Mouse (Mus musculus) forebrain, embryonic 11.5 days (tissue): ENCODE measurements at regions not wholly inside any gene's neighbourhood (a gene's known extent, or its start where the extent isn't known, plus 50 kb on each side); places are given as distances from the start of the nearest gene placed in this dataset.

ENCODE experiments used
- ATAC-seq: fragments of 200-750 bp; cut with Nextera tagmentation; replicated peaks from 2 replicates; pipeline ENCODE4 v1.8.0; 2017; ENCODE audit warnings: moderate TSS enrichment; ENCODE audit not compliant: low FRiP score
- DNase-seq: peaks from one replicate; pipeline ENCODE4 v3.0.0-alpha.2; 2017; ENCODE audit warnings: low spot score
- H3K27ac ChIP-seq: fragments of 300-500 bp; sonication (generic); 2 replicates; pipeline ENCODE4 v1.5.1; 2014; ENCODE audit warnings: low read depth, low read length
- H3K27me3 ChIP-seq: fragments of 300-500 bp; sonication (generic); 2 replicates; pipeline ENCODE4 v1.6.1; 2014; ENCODE audit warnings: mild to moderate bottlenecking, low read length, mixed read lengths; ENCODE audit not compliant: control insufficient read depth, insufficient read depth
- H3K36me3 ChIP-seq: fragments of 300-500 bp; sonication (generic); 2 replicates; pipeline ENCODE4 v1.6.1; 2014; ENCODE audit warnings: mild to moderate bottlenecking, low read length, moderate library complexity, mixed read lengths; ENCODE audit not compliant: control insufficient read depth, insufficient read depth
- H3K4me1 ChIP-seq: fragments of 300-500 bp; sonication (generic); replicated peaks from 2 replicates; pipeline ENCODE4 v1.6.1; 2014; ENCODE audit warnings: low read length, mixed read lengths; ENCODE audit not compliant: control insufficient read depth, insufficient read depth
- H3K4me2 ChIP-seq: fragments of 300-500 bp; sonication (generic); 2 replicates; pipeline ENCODE4 v1.6.1; 2014; ENCODE audit warnings: low read depth, mild to moderate bottlenecking, low read length, moderate library complexity, mixed read lengths; ENCODE audit not compliant: severe bottlenecking
- H3K4me3 ChIP-seq: fragments of 300-500 bp; sonication (generic); 2 replicates; pipeline ENCODE4 v1.5.1; 2014; ENCODE audit warnings: low read depth, low read length
- H3K9ac ChIP-seq: fragments of 300-500 bp; sonication (generic); 2 replicates; pipeline ENCODE4 v1.6.1; 2014; ENCODE audit warnings: low read length
- H3K9me3 ChIP-seq: fragments of 300-500 bp; sonication (generic); 2 replicates; pipeline ENCODE4 v1.6.1; 2016; ENCODE audit warnings: low read length, mixed read lengths; ENCODE audit not compliant: control insufficient read depth

DNA sequence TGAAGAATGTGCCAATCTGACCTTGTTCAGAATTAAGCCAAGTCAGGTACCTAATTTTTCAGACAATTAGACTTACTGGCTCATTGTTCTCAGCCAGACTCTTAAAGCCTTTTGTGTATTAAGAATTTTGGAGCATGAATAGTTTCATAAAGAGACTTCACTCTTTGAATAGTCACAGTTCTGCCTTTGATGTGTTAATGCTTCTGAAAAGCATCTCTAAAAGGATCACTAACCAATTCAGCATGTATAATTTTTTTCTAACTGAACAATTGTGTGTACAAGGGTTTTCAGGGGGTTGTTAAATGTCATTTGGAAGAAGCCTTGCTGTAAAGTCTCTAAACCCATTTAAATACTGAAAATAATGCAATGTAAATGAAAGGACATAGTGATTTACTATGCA is 1105.4 kb upstream of the Tmeff2 start:
- Histone ChIP-seq H3K9ac (no peak overlapping the region), H3K4me3 (no peak overlapping the region), H3K4me1 (no peaks in the 10 kb centered on the region), H3K27me3 (no peaks in the 10 kb centered on the region), H3K9me3 (no peaks in the 10 kb centered on the region), H3K36me3 (no peaks in the 10 kb centered on the region), H3K27ac (no peak overlapping the region), H3K4me2 (no peak overlapping the region)
- DNase-seq, result no peak
- 0 out of 2 replicates have a peak, but pooled peaks have one; percentile 30 for ATAC-seq

DNA sequence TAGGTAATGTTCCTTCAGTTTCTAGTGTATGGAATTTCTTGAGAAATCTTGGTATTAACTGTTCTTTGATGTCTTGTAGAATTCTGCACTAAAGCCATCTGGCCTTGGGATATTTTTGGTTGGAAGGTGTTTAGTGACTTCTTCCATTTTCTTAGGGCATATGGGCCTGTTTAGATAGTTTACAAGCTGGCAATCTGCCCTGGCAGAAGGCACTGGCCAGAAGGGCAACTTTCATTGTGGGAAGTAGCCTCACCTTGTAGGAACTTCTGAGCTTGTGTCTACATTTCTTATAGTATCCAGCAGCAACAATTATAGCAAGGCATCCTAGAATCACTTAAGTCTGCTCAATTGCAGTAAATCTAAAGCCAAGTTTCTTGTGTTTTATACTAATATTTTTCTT is 1091.1 kb upstream of the Tmeff2 start:
- H3K36me3 ChIP-seq, result no peaks in the 10 kb centered on the region
- H3K4me2 ChIP-seq, result no peak overlapping the region
- H3K27me3 ChIP-seq, result no peaks in the 10 kb centered on the region
- H3K4me3 ChIP-seq, result no peak overlapping the region
- no peaks in the 10 kb centered on the region for H3K9me3 ChIP-seq
- ATAC-seq (no peak), DNase-seq (no peak)
- no peak overlapping the region for H3K27ac ChIP-seq
- no peak overlapping the region for H3K9ac ChIP-seq
- H3K4me1 ChIP-seq, result no peaks in the 10 kb centered on the region
